Mouse (Mus musculus) CD8-positive naive resting alpha-beta T cell, adult 57 days (primary cell): ENCODE results near the gene Man1c1. TPM values are rescaled to one million over a fixed set of nuclear protein-coding genes. Genes with fewer than 3 reads are reported as not detected.

Source experiments
- total RNA-seq: library from RNA; stranded (reverse); gene quantifications from one replicate; pipeline ENCODE4 v1.2.4, GENCODE M21; 2023

Gene Man1c1
- total RNA-seq, result 6.5 TPM

GRCm38 (mm10) chr4:134703835-134704546, at the start of gene Man1c1:
Gene Man1c1 (minus strand): TSS chr4:134704290.

GRCm38 (mm10) chr4:134551494-134552316, 152.4 kb downstream of the Man1c1 start, which contains the start of gene Selenon:
Gene Selenon (minus strand): TSS chr4:134552166.

GRCm38 (mm10) chr4:134534932-134535786, 168.9 kb downstream of the Man1c1 start, which contains the start of gene Mtfr1l:
Gene Mtfr1l (minus strand): TSS chr4:134535387.

Other genes starting within 250 kb of the Man1c1 start
- 17.1 TPM for gene Stmn1, start 236.0 kb downstream of the Man1c1 start, total RNA-seq
- gene Paqr7, start 207.6 kb downstream of the Man1c1 start, total RNA-seq, result 32.2 TPM
- not detected for gene Aunip, start 193.3 kb downstream of the Man1c1 start, total RNA-seq
- gene Mtfr1l, start 168.9 kb downstream of the Man1c1 start, total RNA-seq, result 50.8 TPM
- 0.70 TPM for gene Selenon, start 152.1 kb downstream of the Man1c1 start, total RNA-seq
- gene Ldlrap1, start 63.7 kb upstream of the Man1c1 start, total RNA-seq, result 141 TPM
- 36.3 TPM for gene Maco1, start 149.1 kb upstream of the Man1c1 start, total RNA-seq
- not detected for gene Rhd, start 160.2 kb upstream of the Man1c1 start, total RNA-seq
- gene Tmem50a, start 210.7 kb upstream of the Man1c1 start, total RNA-seq, result 155 TPM
- 374 TPM for gene Rsrp1, start 219.3 kb upstream of the Man1c1 start, total RNA-seq
- 195 TPM for gene Syf2, start 226.6 kb upstream of the Man1c1 start, total RNA-seq